Mouse (Mus musculus): ENCODE measurements at regions not wholly inside any gene's neighbourhood (a gene's known extent, or its start where the extent isn't known, plus 50 kb on each side); places are given as distances from the start of the nearest gene placed in this dataset.

DNA sequence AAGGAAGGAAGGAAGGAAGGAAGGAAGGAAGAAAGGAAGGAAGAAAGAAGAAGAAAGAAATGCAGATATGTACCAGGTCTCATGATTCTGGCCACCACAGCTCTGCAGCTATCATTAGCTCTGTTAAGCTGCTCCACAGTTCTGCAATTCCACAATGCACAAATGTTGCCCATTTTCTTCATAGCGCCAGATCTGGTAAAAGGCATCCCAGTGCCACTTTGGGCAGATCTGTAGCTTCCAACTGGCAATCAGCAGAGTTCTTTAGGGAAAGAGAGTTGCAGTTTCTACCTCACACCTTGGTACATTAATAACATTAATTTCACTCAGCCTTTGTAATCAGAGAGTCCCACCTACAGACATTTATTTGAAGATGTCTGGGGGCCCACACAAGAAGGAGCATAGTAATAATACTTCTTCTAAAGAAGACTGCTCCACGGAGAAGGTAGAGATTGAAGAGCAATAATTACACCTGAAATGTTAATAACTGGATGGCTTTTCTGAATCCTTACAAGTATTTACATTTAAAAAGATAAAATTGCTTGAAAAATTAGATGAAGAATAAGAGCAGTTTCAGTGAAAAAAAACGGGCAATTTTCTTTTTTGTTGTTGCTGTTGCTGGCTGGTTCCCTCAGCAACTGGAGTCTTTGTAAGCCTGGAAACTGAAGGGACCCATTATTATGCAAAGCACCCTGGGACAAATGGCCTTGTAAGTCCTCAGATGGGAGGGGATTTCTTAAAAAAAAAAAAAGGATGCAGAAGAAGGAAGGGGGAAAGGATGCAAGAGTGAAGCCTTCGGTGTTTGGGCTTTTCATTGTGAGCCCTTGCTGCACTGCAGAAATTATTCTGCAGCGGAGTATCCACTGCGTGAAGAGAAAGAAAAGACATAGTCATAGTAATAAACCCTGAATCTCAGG lies 418.1 kb upstream of the Nr5a2 start:
- no peak for DNase-seq

DNA sequence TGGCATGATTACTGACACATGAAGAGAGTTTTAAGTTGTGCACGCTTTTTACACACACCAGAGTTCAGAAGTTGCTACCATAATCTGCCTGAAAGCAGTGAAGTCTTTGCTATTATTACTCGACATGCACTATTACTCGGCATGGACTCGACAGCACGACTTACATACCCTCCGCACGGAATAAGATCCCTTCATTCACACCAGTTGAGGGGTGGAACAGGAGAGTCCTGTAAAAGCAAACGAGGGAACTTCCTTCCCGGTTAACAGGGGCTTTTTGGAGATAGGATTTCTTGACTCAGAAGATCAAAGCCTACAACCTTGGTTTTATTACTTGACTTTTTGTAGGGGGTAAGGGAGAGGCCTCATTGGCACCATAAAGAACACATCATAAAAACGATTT lies 416.4 kb upstream of the Nr5a2 start:
- no peak for DNase-seq

DNA sequence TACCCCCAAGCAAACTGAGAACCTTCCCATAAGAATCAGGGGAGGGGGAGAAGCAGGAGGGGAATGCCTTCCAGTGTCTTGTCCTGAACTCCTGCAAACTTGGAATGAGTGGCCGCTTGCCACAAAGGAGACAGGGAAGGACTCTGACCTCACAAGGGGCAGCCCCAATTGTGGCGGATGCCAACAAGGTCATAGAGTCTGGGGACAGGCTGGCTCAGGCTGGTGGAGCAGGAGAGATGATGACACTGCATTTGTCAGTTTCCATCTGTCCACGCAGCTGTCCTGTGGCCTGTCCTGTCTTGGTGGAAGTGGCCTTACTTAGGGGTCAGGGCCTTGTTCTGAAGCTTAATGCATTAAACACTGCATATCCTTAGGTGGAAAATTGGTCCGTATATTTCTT lies 414.4 kb upstream of the Nr5a2 start:
- DNase-seq: no peak

DNA sequence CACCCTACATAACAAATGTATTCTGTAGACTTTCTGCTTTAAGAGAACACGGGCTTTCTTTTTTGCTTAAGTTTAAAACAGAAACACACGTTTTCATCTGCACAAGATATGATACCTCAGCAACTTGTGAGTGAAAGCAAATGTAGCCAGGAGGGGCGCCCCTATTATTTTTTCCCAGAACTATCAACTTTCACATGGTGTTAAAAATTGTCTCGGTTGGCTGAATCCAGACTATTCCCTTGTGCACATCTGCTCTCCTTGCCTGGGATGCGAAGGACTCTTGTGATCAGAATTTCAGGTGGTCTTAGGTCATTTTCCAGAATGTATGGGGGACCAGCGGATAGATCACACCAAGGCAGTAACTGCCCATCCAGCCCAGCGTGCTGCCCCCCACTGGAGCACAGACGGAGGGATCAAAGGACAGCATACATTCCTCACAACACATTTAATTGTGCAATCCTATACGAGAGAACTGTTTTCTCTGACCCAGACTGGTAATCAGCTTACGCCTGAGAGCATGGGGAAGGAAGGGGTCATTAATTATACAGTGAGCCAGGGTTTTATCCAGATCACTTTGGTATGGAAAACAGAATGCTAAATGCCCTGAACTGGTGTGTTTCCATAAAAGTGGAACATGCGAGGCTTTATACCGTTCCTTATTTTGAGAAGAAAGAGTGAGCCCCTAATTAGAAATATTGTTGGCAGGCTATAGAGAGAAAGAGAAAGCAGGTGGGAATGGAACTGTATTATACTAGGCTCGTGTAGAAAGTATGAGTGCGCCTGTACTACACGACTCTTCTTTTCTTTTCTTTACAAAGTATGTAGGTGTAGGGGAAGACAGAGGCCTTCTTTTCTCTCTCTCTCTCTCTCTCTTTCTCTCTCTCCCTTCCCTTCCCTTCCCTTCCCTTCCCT lies 413.5 kb upstream of the Nr5a2 start:
- DNase-seq: no peak

DNA sequence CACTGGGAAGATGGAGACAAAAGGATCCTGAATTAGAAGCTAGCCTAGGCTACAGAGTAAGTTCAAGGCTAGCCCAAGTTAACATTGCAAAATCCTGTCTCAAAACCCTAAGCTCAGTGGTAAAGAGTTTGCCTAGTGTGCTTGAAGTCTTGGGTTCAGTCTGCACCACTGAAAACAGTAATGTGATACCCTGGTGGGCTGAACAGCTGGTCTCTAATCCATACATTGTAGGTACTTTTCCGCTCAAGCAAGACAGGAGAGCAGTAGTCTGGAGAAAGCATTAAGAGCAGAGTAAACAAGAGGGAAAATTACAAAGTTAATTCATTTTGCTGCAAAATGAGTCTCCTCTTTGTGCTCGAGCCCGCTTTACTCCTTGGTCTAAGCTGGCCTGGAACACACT lies 412.0 kb upstream of the Nr5a2 start:
- no peak for DNase-seq

DNA sequence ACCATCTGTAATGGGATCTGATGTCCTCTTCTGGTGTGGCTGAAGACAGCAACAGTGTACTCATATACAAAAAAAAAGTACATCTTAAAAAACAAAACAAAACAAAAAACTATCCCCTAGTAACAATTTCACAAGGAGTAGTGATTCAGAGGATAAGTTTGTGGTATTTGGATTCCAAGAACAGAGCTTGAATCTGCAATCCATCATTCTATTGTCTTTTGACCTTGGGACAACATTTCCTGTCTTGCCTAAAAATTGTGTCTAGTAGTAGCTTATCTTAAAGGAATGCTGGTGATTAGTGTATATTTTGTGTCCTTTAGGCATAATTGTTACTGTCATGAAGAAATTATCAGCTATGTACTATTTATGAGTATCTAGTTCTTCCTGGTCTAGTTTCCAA lies 404.1 kb upstream of the Nr5a2 start:
- DNase-seq: no peak

DNA sequence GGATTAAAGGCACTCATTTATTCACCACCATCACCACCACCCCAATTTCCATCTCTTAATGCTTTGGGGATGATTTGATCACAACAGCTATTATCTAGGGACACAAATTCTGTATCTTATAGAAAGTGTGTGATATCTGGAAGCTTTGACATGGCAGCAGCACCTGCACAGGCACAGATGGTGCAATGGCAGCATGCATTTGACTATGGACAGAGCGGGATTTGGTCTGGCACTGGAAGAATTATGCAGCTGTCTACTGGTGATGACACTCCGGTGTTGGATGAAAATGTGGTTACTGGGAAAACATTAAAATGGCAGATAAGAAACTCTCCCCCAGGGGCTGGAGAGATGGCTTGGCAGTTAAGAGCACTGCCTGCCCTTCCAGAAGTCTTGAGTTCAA lies 403.7 kb upstream of the Nr5a2 start:
- no peak for DNase-seq

DNA sequence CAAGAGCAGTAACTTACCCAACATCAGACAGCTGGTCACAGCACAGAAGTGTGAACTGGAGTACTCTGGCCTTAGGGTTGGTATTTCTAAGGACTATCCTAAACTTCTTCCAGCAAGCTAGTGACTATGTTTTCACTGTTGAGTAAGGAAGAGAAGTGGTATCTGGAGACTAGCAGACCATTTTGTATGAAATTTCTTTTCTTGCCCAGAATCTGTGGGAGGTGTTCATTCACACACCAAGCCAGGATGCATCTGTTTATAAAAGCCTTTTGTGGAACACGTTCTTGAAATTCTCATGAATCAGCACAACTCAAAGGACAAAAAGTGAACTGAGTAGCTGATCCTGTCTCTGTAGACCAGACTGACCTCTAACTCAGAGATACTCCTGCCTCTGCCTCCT lies 403.3 kb upstream of the Nr5a2 start:
- no peak for DNase-seq

DNA sequence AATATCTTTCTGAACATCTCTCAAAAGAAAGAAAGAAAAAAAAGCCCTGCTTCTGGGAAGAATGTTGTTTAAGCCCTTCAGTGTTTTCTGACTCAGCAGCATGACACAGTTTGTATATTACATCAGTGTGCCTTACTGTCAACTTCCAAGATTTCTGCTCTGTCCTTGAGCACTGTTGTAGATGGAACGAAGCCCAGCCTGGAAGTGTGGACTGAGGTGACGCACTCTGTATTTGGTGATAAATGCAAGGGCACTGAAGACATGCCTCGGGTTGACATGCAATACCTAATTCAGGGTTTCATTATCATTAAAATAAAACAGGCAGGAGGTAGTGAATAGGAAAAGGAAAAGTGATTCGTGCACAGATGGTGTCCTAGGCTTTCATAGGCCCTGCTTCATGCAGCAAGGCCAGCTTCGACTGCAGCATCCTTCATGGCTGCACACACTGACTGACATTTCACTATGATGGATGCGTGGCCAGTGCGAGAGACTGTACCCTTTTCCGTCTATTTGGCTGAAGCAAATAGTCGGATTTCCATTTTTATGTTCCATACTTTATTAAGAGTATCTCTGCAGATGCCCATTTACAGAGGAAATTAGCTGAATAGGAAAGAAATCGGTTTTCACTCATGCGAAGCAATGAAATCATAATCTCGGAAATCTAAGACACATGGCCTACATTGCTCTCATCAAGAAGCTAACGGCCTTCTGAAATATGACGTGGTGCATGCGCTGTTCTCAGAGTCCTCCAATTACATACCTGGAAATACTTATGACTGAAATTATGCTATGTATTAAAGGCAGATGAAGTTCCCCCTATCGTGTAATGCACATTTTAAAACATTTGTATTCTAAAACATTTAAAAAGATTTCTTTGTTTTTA lies 400.7 kb upstream of the Nr5a2 start:
- no peak for DNase-seq

DNA sequence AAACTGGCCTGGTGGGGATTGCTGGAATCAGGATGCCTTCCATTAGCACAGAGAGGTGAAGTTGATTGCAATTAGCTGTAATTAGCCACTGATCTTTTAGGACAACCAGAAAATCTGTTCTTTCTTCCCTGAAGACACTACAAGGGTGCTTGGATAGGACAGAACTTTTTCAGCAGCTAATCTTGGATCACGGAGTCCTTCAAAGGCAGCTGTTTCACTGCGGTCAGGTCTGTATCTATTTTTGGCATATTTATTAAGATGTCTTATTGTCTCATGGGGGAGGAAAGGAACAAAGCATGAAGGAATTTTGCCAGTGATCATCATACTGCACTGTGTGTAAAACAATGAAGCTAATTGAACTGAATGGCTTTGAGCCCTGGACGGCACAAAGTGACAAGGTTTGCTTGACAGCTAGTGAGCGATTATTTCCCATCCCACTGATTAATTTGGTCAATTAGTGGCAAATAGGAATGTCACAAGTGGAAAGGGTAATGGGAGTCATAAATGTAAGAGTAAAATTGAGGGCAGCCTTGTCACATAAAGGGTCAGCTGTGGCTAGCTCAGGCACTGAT lies 395.8 kb upstream of the Nr5a2 start:
- DNase-seq: no peak

DNA sequence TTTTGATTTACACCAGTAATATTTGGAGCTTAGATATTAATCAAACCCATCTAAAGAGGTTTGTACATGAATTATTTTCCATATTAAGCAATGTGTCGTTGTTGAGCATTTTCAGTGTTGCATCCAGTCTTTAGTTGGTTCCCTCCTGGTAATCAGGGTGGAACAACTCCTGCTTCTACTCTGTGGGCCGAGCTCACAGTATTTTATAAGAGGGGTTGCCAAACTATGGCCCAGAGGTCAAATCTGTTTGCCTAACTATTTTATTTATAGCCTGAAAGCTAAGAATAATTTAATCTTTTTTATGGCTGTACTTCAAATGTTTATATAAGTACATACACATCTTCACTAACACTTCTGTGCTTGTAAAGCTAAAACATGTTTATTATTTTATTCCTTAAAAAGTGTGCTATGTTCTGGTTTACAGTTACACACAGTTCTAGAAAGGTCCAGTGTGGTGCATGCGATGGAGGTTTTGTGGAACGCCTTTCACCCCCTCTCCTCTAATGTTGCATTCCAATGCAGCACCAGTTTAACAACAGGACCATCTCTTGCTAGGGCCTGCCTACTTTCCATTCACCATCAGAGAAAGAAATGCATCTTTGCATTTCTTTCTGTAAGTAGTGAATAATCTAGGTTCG lies 392.3 kb upstream of the Nr5a2 start:
- DNase-seq: no peak

DNA sequence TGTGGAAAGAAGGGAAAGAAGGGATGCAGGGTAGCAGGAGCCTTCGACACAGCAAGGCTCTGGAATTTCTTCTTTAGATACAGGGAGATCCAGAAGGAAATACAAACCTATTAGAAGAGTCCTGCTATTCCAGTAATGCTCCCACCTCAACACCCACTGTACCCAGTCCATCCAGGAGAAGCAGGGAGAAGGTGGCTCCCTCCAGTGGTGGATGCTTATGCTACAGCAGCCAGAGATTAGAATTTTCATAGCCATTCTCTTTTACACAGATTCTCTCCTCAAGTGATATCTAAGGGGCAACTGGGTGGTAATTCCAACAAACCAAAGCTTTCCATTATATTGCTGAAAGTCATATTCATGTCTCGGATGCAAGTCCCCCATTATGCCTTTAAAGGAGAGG lies 373.9 kb upstream of the Nr5a2 start:
- no peak for DNase-seq

DNA sequence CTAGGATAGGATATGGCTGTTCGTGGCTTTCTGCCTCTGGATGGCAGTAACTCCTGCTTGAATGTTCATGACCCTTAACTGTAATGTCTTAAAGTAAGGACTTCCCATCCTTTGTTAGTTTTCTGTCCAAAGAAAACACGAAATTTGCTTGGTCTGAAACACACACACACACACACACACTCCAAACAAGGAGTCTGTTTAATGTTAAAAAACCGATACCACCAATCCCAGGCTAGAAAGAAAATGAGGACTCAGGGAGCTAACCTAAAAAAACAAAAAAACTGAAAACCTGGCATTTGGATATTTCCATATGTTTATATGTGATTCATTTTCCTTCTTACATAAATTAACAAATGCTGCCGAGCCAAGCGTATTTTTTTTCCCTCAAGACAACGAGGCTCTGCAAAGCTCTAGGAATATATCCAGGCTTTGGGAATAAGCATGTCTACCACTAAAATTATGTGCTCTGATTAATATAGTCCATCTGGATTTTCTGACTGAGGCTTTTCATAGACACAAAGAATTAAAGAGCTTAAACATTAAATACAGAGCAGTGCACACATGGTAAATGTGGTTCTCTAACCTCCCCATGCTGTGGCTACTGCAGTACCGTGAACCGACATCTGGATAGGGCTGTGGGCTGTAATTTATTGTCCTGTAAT lies 372.0 kb upstream of the Nr5a2 start:
- peak; percentile 27 for DNase-seq

DNA sequence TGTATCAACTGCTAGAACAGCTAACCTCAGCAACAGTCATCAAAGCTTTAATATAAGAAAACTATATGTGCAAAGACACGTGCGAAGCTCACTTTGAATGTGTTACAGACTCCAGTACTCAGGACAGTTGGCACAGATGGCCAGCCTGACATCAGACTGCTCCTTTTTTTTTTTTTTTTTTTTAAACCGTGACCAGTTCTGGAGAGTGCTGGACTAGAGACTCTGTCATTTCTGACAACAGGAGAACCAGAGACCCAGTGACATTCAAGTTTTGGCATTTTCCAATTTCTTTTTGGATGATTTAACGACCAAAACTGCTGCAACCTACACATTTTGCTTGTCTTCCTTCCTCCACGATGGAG lies 371.5 kb upstream of the Nr5a2 start:
- no peak for DNase-seq

DNA sequence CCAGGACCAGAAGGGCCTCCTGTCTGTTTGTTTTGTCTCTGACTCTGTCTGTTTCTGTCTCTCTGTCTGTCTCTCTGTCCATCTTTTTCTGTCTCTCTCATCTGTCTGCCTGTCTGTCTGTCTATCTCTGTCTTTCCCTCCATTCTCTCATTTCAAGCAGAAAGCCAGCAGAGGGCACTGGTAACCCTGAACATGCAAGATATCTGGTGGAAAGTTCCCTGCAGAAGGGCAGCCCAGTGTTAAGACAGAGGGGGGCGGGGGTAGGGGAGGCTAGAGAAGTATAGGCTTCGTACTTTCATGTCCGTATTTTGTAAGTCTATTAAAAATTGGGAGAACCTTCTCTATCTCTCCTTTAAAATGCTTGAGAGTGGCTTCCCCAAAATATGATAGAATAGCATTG lies 370.4 kb upstream of the Nr5a2 start:
- peak; percentile 63 for DNase-seq

DNA sequence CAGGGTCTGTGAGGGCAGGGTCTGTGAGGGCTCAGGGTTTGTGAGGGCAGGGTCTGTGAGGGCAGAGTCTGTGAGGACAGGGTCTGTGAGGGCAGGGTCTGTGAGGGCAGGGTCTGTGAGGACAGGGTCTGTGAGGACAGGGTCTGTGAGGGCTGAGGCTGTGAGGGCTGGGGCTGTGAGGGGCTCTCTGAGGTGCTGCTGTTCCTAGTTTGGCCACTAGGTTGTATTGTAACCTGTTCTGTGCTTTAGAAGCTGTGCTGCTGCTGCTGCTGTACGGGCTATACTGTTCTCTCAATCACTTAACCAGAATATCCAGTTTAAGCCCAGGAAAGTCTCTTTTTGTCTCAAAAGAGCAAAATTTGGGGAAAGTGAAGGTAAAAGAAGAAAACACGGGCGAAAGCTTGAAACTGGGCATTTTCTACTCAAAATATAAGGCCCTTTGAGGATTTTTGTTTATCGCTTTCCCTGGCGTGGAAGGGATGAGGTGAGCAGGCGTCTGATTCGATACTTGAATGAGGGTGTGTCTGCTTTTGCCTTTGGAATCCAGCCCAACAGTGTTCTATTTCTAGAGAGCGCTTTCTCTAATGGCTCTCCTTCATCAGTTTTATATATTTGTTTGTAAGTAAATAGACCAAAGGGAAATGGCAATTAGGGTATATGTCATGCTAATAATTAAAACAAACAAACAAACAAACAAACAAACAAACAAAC lies 363.8 kb upstream of the Nr5a2 start:
- DNase-seq: peak; percentile 45

DNA sequence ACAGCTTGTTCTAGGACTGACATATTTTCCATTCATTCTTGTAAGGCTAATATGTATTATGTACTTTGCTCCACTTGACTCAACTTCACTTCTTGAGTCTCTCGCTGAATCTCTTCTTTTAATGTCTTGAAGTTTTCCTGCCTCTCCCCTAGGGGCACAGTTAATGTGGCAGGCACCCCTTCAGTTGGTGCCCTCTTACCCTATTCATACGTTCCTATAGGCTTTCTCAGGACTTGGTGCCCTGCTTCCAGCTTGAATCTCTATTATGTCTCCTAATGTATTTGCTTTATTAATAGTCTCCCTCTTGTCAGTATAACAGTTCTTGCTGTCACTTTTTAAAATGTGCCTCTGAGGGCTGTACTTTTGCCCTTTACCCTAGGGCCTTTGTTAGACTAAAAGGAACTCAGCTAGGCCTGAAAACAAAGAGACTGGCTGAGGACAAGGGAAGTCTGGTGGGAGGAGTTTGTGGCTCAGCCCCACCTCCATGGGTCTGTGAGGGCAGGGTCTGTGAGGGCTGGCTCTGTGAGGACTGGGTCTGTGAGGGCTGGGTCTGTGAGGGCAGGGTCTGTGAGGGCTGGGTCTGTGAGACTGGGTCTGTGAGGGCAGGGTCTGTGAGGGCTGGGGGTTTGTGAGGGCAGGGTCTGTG lies 362.9 kb upstream of the Nr5a2 start:
- no peak for DNase-seq

DNA sequence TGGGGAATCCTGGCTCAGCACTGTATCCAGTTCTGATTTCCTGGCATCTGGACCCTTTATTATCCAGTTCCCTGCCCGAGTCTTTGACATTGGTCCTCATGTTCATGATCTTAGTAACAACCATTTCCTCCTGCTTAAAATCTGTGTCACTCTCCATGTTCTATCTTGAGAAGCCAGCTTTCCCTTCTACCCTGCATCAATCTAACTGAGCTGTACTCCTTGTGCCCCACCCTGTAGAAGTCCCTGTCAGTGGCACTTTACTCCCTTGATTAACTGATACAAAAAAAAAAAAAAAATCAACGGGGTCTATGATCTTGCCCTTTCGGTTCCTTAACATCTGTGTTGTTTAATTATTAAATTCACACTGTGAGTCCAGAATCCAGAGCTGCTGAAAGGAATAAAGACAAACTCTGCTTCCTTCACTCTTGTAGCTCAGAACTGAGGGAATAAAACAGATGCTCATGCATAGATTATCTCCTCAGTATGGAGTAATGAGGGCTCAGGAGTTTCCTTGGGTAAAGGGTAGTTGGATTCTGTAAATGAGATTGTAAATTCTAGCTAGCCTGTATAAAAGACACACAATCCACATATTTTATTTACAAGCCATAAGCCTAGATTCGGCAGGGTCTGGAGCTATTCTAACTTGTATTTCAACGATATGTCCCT lies 342.6 kb upstream of the Nr5a2 start:
- DNase-seq: no peak

DNA sequence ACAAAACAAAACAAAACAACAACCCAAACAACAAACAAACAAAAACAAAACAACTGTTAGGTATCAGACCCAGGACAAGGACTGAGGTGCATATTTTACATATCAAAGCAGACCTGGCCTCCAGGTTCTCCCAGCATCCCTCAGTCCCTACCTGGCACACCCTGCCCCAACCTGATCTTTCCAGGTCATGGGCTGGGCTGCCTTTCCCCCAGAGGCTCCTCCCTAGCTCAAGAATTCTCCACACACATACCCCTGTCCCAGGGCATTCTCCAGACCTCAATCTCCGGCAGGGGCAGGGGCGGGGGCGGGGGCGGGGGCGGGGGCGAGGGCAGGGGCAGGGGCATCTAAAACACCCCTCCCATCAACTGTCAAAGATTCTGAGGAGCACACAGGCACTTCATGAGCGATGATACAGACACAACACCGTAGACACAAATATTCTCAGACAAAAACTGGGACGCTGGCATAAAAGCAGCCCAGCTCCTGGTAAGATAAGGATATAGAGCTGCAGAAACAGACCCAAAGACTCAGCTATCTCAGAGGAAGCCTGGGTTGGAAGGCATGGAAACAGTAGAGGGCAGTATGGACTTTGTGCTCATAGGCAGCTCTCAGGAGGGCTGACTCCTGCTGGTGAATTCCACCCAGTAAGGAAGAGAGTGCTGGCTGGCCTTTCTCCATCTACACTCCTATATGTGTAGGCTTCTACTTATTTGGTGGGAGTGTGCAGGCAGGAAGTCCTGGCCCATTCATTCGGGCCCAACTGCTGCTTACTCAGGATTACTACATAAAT lies 337.7 kb upstream of the Nr5a2 start:
- no peak for DNase-seq

Data from lung, postnatal 14 days (tissue).